8 mouse cellular contexts compared by ENCODE assay signal in genomic region chr12:112665445-112665844, GRCm38 (mm10). TPM values are rescaled to one million over a fixed set of nuclear protein-coding genes. Genes with fewer than 3 reads are reported as not detected.
A peak's percentile ranks its signal among the peaks of the same experiment; 100 is the strongest.
DNase-seq lines count a peak whose midpoint lies in the region; ATAC-seq and TF ChIP-seq lines count a peak whose summit lies in the region.

No protein-coding gene starts in this region.

- peaks cover 77% of the 10 kb centered on the region for H3K4me1 ChIP-seq in embryonic facial prominence, embryonic 13.5 days
- H3K4me1 ChIP-seq in heart, embryonic 16.5 days (ENCODE audit: control insufficient read depth, insufficient read depth, low read length), result peaks cover 95% of the 10 kb centered on the region
- peaks cover 60% of the 10 kb centered on the region for H3K4me1 ChIP-seq in lung, postnatal 0 days (ENCODE audit: insufficient read depth, low read depth, low read length)

- no peak for TF ChIP-seq EP300 in lung, postnatal 0 days (IDR thresholded peaks at IDR 0.05)

- H3K27me3 ChIP-seq in embryonic facial prominence, embryonic 13.5 days, result no peaks in the 10 kb centered on the region
- no peaks in the 10 kb centered on the region for H3K27me3 ChIP-seq in heart, embryonic 16.5 days (ENCODE audit: control insufficient read depth, insufficient read depth, low read length)
- no peaks in the 10 kb centered on the region for H3K27me3 ChIP-seq in lung, postnatal 0 days (replicated peaks; ENCODE audit: insufficient read depth, low read length)

- DNase-seq in embryo, embryonic 11 days, result peak; percentile 34
- DNase-seq in embryo, embryonic 10.5 days (ENCODE audit: low spot score), result no peak
- DNase-seq in kidney, postnatal 25 days, result peak; percentile 63 to 72
- peak; percentile 87 for DNase-seq in lung, postnatal 0 days (ENCODE audit: low spot score)
- peak; percentile 76 for DNase-seq in right cerebral cortex, postnatal 25 days
- no peak for DNase-seq in spleen, postnatal 36 days (ENCODE audit: low spot score in 2 of 2)

- H3K36me3 ChIP-seq in embryonic facial prominence, embryonic 13.5 days, result peaks cover 94% of the 10 kb centered on the region
- H3K36me3 ChIP-seq in heart, embryonic 16.5 days (ENCODE audit: control insufficient read depth, insufficient read depth), result peaks cover 30% of the 10 kb centered on the region
- H3K36me3 ChIP-seq in lung, postnatal 0 days (ENCODE audit: insufficient read depth, low read length), result peaks cover 16% of the 10 kb centered on the region

- peak; percentile 15; the same call in 1 of the 2 replicates for TF ChIP-seq CTCF in lung, postnatal 0 days (IDR thresholded peaks at IDR 0.05)

- 66% methylated on average over 18 of the region's 18 CpGs for WGBS in embryonic facial prominence, embryonic 13.5 days
- WGBS in heart, embryonic 16.5 days, result 19% methylated on average over 18 of the region's 18 CpGs
- WGBS in lung, postnatal 0 days, result 10% methylated on average over 18 of the region's 18 CpGs

- peak overlapping the region; percentile 60 for H3K27ac ChIP-seq in embryonic facial prominence, embryonic 13.5 days
- H3K27ac ChIP-seq in heart, embryonic 16.5 days (ENCODE audit: low read length), result peak overlapping the region; percentile 82
- H3K27ac ChIP-seq in lung, postnatal 0 days (ENCODE audit: low read length), result peak overlapping the region; percentile 57

- no peak overlapping the region for H3K4me3 ChIP-seq in embryonic facial prominence, embryonic 13.5 days
- no peak overlapping the region for H3K4me3 ChIP-seq in heart, embryonic 16.5 days (ENCODE audit: low read length)
- H3K4me3 ChIP-seq in lung, postnatal 0 days (ENCODE audit: low read depth, low read length), result no peak overlapping the region

- no peak for ATAC-seq in embryonic facial prominence, embryonic 13.5 days (ENCODE audit: insufficient number of reproducible peaks, insufficient read depth, low FRiP score, low TSS enrichment, low read depth)
- ATAC-seq in heart, embryonic 16.5 days (replicated peaks; ENCODE audit: extremely low read depth, insufficient read depth, low FRiP score), result 0 out of 2 replicates have a peak, but pooled peaks have one; percentile 2
- ATAC-seq in lung, postnatal 0 days, result peak; percentile 48

- H3K4me2 ChIP-seq in embryonic facial prominence, embryonic 13.5 days, result peak overlapping the region; percentile 7; the same call in 1 of the 2 replicates
- H3K4me2 ChIP-seq in heart, embryonic 16.5 days (ENCODE audit: low read depth, low read length), result peak overlapping the region; percentile 34
- 0 out of 2 replicates have a peak overlapping the region, but pooled peaks have one; percentile 5 for H3K4me2 ChIP-seq in lung, postnatal 0 days (replicated peaks; ENCODE audit: low read depth, low read length)

- H3K9ac ChIP-seq in embryonic facial prominence, embryonic 13.5 days, result peak overlapping the region; percentile 36; the same call in 1 of the 2 replicates
- H3K9ac ChIP-seq in heart, embryonic 16.5 days (ENCODE audit: low read length), result peak overlapping the region; percentile 59
- no peak overlapping the region for H3K9ac ChIP-seq in lung, postnatal 0 days (replicated peaks; ENCODE audit: low read depth)

- H3K9me3 ChIP-seq in embryonic facial prominence, embryonic 13.5 days, result no peaks in the 10 kb centered on the region
- no peaks in the 10 kb centered on the region for H3K9me3 ChIP-seq in heart, embryonic 16.5 days (replicated peaks; ENCODE audit: control insufficient read depth, low read length)
- H3K9me3 ChIP-seq in lung, postnatal 0 days (ENCODE audit: low read length), result no peaks in the 10 kb centered on the region

RNA-seq across cellular contexts. Expression of gene Akt1, which starts 9.2 kb away (rescaled TPM):
- 49.7 and 60.0 TPM in 2 replicates for polyA plus RNA-seq in embryonic facial prominence, embryonic 13.5 days (2015; fragmentation: Nextera tagmentation; extraction: Ambion mirVana)
- polyA plus RNA-seq in heart, embryonic 16.5 days (2015; fragmentation: Nextera tagmentation; extraction: Ambion mirVana), result 51.4 and 56.7 TPM in 2 replicates
- 78.8 and 91.3 TPM in 2 replicates for polyA plus RNA-seq in lung, postnatal 0 days (2015; fragmentation: Nextera tagmentation; extraction: Ambion mirVana)

RNA-seq across cellular contexts. Expression of gene Zbtb42, which starts 13.2 kb away (rescaled TPM):
- polyA plus RNA-seq in embryonic facial prominence, embryonic 13.5 days (2015; fragmentation: Nextera tagmentation; extraction: Ambion mirVana), result 2.3 and 3.1 TPM in 2 replicates
- 4.9 and 6.9 TPM in 2 replicates for polyA plus RNA-seq in heart, embryonic 16.5 days (2015; fragmentation: Nextera tagmentation; extraction: Ambion mirVana)
- 14.0 and 14.6 TPM in 2 replicates for polyA plus RNA-seq in lung, postnatal 0 days (2015; fragmentation: Nextera tagmentation; extraction: Ambion mirVana)

RNA-seq across cellular contexts. Expression of gene Siva1, which starts 21.0 kb away (rescaled TPM):
- 249 and 252 TPM in 2 replicates for polyA plus RNA-seq in embryonic facial prominence, embryonic 13.5 days (2015; fragmentation: Nextera tagmentation; extraction: Ambion mirVana)
- polyA plus RNA-seq in heart, embryonic 16.5 days (2015; fragmentation: Nextera tagmentation; extraction: Ambion mirVana), result 117 and 139 TPM in 2 replicates
- polyA plus RNA-seq in lung, postnatal 0 days (2015; fragmentation: Nextera tagmentation; extraction: Ambion mirVana), result 130 and 152 TPM in 2 replicates

RNA-seq across cellular contexts. Expression of gene Adssl1, which starts 45.6 kb away (rescaled TPM):
- 4.3 and 4.4 TPM in 2 replicates for polyA plus RNA-seq in embryonic facial prominence, embryonic 13.5 days (2015; fragmentation: Nextera tagmentation; extraction: Ambion mirVana)
- polyA plus RNA-seq in heart, embryonic 16.5 days (2015; fragmentation: Nextera tagmentation; extraction: Ambion mirVana), result 108 and 118 TPM in 2 replicates
- polyA plus RNA-seq in lung, postnatal 0 days (2015; fragmentation: Nextera tagmentation; extraction: Ambion mirVana), result 29.9 and 43.0 TPM in 2 replicates

RNA-seq across cellular contexts. Expression of gene Cep170b, which starts 54.8 kb away (rescaled TPM):
- polyA plus RNA-seq in embryonic facial prominence, embryonic 13.5 days (2015; fragmentation: Nextera tagmentation; extraction: Ambion mirVana), result 13.8 and 16.7 TPM in 2 replicates
- 4.3 and 5.1 TPM in 2 replicates for polyA plus RNA-seq in heart, embryonic 16.5 days (2015; fragmentation: Nextera tagmentation; extraction: Ambion mirVana)
- polyA plus RNA-seq in lung, postnatal 0 days (2015; fragmentation: Nextera tagmentation; extraction: Ambion mirVana), result 17.5 and 20.8 TPM in 2 replicates

Comparison
In these comparisons a context has a peak if more than half of its experiments do, and no peak if none do; other contexts are left out.
1. DNase-seq: peak in embryo, embryonic 11 days (single experiment), kidney, postnatal 25 days (2 of 2), lung, postnatal 0 days (single experiment) and right cerebral cortex, postnatal 25 days (single experiment); none in embryo, embryonic 10.5 days (single experiment) and spleen, postnatal 36 days (0 of 2).
2. Peak in every context shown above with its lines, with median percentiles within 50 percentile points of each other: H3K27ac ChIP-seq and H3K4me2 ChIP-seq.